Comparison of ENCODE assay signal across 20 mouse cellular contexts in genomic region chr10:84400037-84400681, GRCm38 (mm10). TPM values are rescaled to one million over a fixed set of nuclear protein-coding genes. Genes with fewer than 3 reads are reported as not detected.
DNase-seq lines count a peak whose midpoint lies in the region; ATAC-seq and TF ChIP-seq lines count a peak whose summit lies in the region.
"Had no signal": no experiment of that assay in that cellular context is flagged by ENCODE, and none has a peak within 500 bp of the region (broad histone marks: within the 10 kb centered on the region; RNA-seq: fewer than 3 reads in every experiment).

No protein-coding gene starts in this region.

- peak overlapping the region; percentile 55 for H3K27ac ChIP-seq in hindbrain, embryonic 13.5 days
- no peak overlapping the region for H3K27ac ChIP-seq in hindbrain, embryonic 11.5 days (ENCODE audit: low read depth, low read length)
- H3K27ac ChIP-seq in forebrain, embryonic 15.5 days (replicated peaks): peak overlapping the region; percentile 60
- H3K27ac ChIP-seq in midbrain, embryonic 14.5 days (replicated peaks; ENCODE audit: low read depth, low read length): peak overlapping the region; percentile 60
- H3K27ac ChIP-seq in kidney, adult 2 months (ENCODE audit: insufficient read depth, low read depth, low read length): no peak overlapping the region
- H3K27ac ChIP-seq: limb, embryonic 12.5 days; liver, embryonic 14.5 days; neural tube, embryonic 12.5 days had no signal

- no peak for DNase-seq in hindbrain, embryonic 11.5 days (ENCODE audit: low spot score)
- no peak for DNase-seq in Patski (ENCODE audit: low read depth, low spot score)
- DNase-seq in midbrain, embryonic 14.5 days: peak; percentile 69
- DNase-seq in cerebellum, adult 18-20 months: no peak
- DNase-seq in kidney, adult 2 months: no peak
- DNase-seq in kidney, postnatal 36 days: no peak
- DNase-seq: adrenal gland, postnatal 10 days; cerebellum, postnatal 36 days; gastrocnemius, postnatal 36 days; heart, postnatal 36 days; kidney, adult 11 months; lung, postnatal 10 days; thymus, adult 2 months had no signal

- POLR2A ChIA-PET in Patski (lab: Charles Lee): no interaction called here

- no peaks in the 10 kb centered on the region for H3K9me3 ChIP-seq in hindbrain, embryonic 13.5 days
- H3K9me3 ChIP-seq in hindbrain, embryonic 11.5 days (ENCODE audit: control insufficient read depth, low read length): no peaks in the 10 kb centered on the region
- H3K9me3 ChIP-seq in forebrain, embryonic 15.5 days: no peaks in the 10 kb centered on the region
- no peaks in the 10 kb centered on the region for H3K9me3 ChIP-seq in midbrain, embryonic 14.5 days (ENCODE audit: control insufficient read depth, low read length)
- H3K9me3 ChIP-seq: heart, embryonic 12.5 days; limb, embryonic 12.5 days; neural tube, embryonic 12.5 days had no signal

- in situ Hi-C loops in Patski (cut with MboI; ENCODE audit: low pct_unique_long_range_greater_than_20kb): no loop called here

- no peak for TF ChIP-seq CTCF in Patski (IDR thresholded peaks at IDR 0.05)
- TF ChIP-seq CTCF in kidney, adult 2 months (conservative IDR thresholded peaks at IDR 0.05; ENCODE audit: insufficient read depth, insufficient read length, low read depth, low read length): no peak

- H3K27me3 ChIP-seq in hindbrain, embryonic 13.5 days: no peaks in the 10 kb centered on the region
- no peaks in the 10 kb centered on the region for H3K27me3 ChIP-seq in hindbrain, embryonic 11.5 days (ENCODE audit: control insufficient read depth, insufficient read depth, low read length)
- H3K27me3 ChIP-seq in Patski: no peaks in the 10 kb centered on the region
- H3K27me3 ChIP-seq in forebrain, embryonic 15.5 days: no peaks in the 10 kb centered on the region
- H3K27me3 ChIP-seq in midbrain, embryonic 14.5 days (ENCODE audit: control insufficient read depth, insufficient read depth, low read length): no peaks in the 10 kb centered on the region
- H3K27me3 ChIP-seq in kidney, adult 2 months (replicated peaks; ENCODE audit: control insufficient read depth, insufficient read depth, low read length): no peaks in the 10 kb centered on the region
- H3K27me3 ChIP-seq: heart, embryonic 12.5 days; limb, embryonic 12.5 days; neural tube, embryonic 12.5 days had no signal

- H3K4me3 ChIP-seq in hindbrain, embryonic 13.5 days: no peak overlapping the region
- H3K4me3 ChIP-seq in hindbrain, embryonic 11.5 days (ENCODE audit: low read depth, low read length): no peak overlapping the region
- no peak overlapping the region for H3K4me3 ChIP-seq in forebrain, embryonic 15.5 days
- no peak overlapping the region for H3K4me3 ChIP-seq in midbrain, embryonic 14.5 days (replicated peaks; ENCODE audit: low read depth, low read length)
- H3K4me3 ChIP-seq in kidney, adult 2 months (ENCODE audit: insufficient read depth, low read depth, low read length): no peak overlapping the region
- H3K4me3 ChIP-seq: heart, embryonic 12.5 days; limb, embryonic 12.5 days; neural tube, embryonic 12.5 days had no signal

- CTCF ChIA-PET in Patski (lab: Charles Lee): interaction anchor here (1.3 kb wide), 1 partner anchor 16 kb away, joined by 3 read pairs; no protein-coding TSS in a partner anchor

- no peak overlapping the region for H3K9ac ChIP-seq in hindbrain, embryonic 13.5 days
- H3K9ac ChIP-seq in hindbrain, embryonic 11.5 days (ENCODE audit: low read depth, low read length): no peak overlapping the region
- no peak overlapping the region for H3K9ac ChIP-seq in forebrain, embryonic 15.5 days (replicated peaks)
- no peak overlapping the region for H3K9ac ChIP-seq in midbrain, embryonic 14.5 days (replicated peaks; ENCODE audit: low read length)
- H3K9ac ChIP-seq: heart, embryonic 12.5 days; limb, embryonic 12.5 days; liver, embryonic 14.5 days; neural tube, embryonic 12.5 days had no signal

- no peak overlapping the region for H3K4me2 ChIP-seq in hindbrain, embryonic 13.5 days
- H3K4me2 ChIP-seq in hindbrain, embryonic 11.5 days (replicated peaks; ENCODE audit: low read depth, low read length): no peak overlapping the region
- H3K4me2 ChIP-seq in forebrain, embryonic 15.5 days (replicated peaks): no peak overlapping the region
- no peak overlapping the region for H3K4me2 ChIP-seq in midbrain, embryonic 14.5 days (ENCODE audit: low read length)
- H3K4me2 ChIP-seq: heart, embryonic 12.5 days; limb, embryonic 12.5 days; neural tube, embryonic 12.5 days had no signal

- 70% methylated on average over 7 of the region's 7 CpGs for WGBS in hindbrain, embryonic 13.5 days
- 81% methylated on average over 7 of the region's 7 CpGs for WGBS in hindbrain, embryonic 11.5 days
- WGBS in forebrain, embryonic 15.5 days: 46% methylated on average over 7 of the region's 7 CpGs
- 56% methylated on average over 7 of the region's 7 CpGs for WGBS in midbrain, embryonic 14.5 days
- 80% methylated on average over 7 of the region's 7 CpGs for WGBS in kidney, adult 2 months

- H3K36me3 ChIP-seq in hindbrain, embryonic 13.5 days: no peaks in the 10 kb centered on the region
- no peaks in the 10 kb centered on the region for H3K36me3 ChIP-seq in hindbrain, embryonic 11.5 days (ENCODE audit: control insufficient read depth, insufficient read depth, low read length)
- no peaks in the 10 kb centered on the region for H3K36me3 ChIP-seq in forebrain, embryonic 15.5 days
- no peaks in the 10 kb centered on the region for H3K36me3 ChIP-seq in midbrain, embryonic 14.5 days (ENCODE audit: control insufficient read depth, insufficient read depth, low read length)
- no peaks in the 10 kb centered on the region for H3K36me3 ChIP-seq in kidney, adult 2 months (ENCODE audit: control insufficient read depth, insufficient read depth, low read length)
- H3K36me3 ChIP-seq: G1E; neural tube, embryonic 12.5 days had no signal

- no peak for ATAC-seq in hindbrain, embryonic 13.5 days (ENCODE audit: low FRiP score)
- no peak for ATAC-seq in hindbrain, embryonic 11.5 days (ENCODE audit: low FRiP score)
- peak; percentile 48 for ATAC-seq in Patski
- ATAC-seq in forebrain, embryonic 15.5 days (replicated peaks): no peak
- no peak; the same call in 1 of the 2 replicates for ATAC-seq in midbrain, embryonic 14.5 days (ENCODE audit: low FRiP score, low TSS enrichment)

- TF ChIP-seq POLR2A in kidney, adult 2 months (IDR thresholded peaks at IDR 0.05; ENCODE audit: low read depth, low read length): no peak

- H3K4me1 ChIP-seq in hindbrain, embryonic 13.5 days (replicated peaks): peaks cover 53% of the 10 kb centered on the region
- no peaks in the 10 kb centered on the region for H3K4me1 ChIP-seq in hindbrain, embryonic 11.5 days (replicated peaks; ENCODE audit: control insufficient read depth, insufficient read depth, low read length)
- peaks cover 63% of the 10 kb centered on the region for H3K4me1 ChIP-seq in forebrain, embryonic 15.5 days
- peaks cover 30% of the 10 kb centered on the region for H3K4me1 ChIP-seq in midbrain, embryonic 14.5 days (ENCODE audit: control insufficient read depth, insufficient read depth, low read length)
- H3K4me1 ChIP-seq in kidney, adult 2 months (ENCODE audit: control insufficient read depth, insufficient read depth, low read length): peaks cover 22% of the 10 kb centered on the region

RNA-seq across cellular contexts. Expression of gene Nuak1, which starts 40.2 kb away (rescaled TPM):
- 4.6 and 4.8 TPM in 2 replicates for polyA plus RNA-seq in hindbrain, embryonic 13.5 days (2015; fragmentation: Nextera tagmentation; extraction: Ambion mirVana)
- polyA plus RNA-seq in hindbrain, embryonic 11.5 days (2014; fragmentation: Nextera tagmentation; extraction: Ambion mirVana): 5.1 and 5.7 TPM in 2 replicates
- polyA plus RNA-seq in Patski (2021): 31.4 TPM
- 11.6 and 12.6 TPM in 2 replicates for polyA plus RNA-seq in forebrain, embryonic 15.5 days (2015; fragmentation: Nextera tagmentation; extraction: Ambion mirVana)
- 5.4 and 9.2 TPM in 2 replicates for polyA plus RNA-seq in midbrain, embryonic 14.5 days (2014; fragmentation: Nextera tagmentation; extraction: Ambion mirVana)
- 12.2 and 12.3 TPM in 2 replicates for polyA plus RNA-seq in kidney, adult 2 months (2012; rRNA removed)
- polyA plus RNA-seq: G1E had no signal

Comparison
In these comparisons a context has a peak if more than half of its experiments do, and no peak if none do; other contexts are left out.
1. H3K27ac ChIP-seq: peak in hindbrain, embryonic 13.5 days (single experiment), forebrain, embryonic 15.5 days (single experiment) and midbrain, embryonic 14.5 days (single experiment); none in hindbrain, embryonic 11.5 days (single experiment) and kidney, adult 2 months (single experiment).